Mouse (Mus musculus): ENCODE data around the gene Cdh26. TPM values are rescaled to one million over a fixed set of nuclear protein-coding genes. Genes with fewer than 3 reads are reported as not detected.

Gene Cdh26
- total and polyA plus RNA-seq, 3 experiments: not detected

- H3K36me3 ChIP-seq (replicated peaks): no peaks in the 10 kb centered on the region
- TF ChIP-seq GATA2 (IDR thresholded peaks at IDR 0.05; ENCODE audit: borderline replicate concordance, low read depth, low read length) (no peak), GATA1 (IDR thresholded peaks at IDR 0.05; ENCODE audit: borderline replicate concordance, low read length) (no peak), POLR2AphosphoS5 (IDR thresholded peaks at IDR 0.05; ENCODE audit: insufficient replicate concordance, low read depth, low read length) (no peak), CTCF (IDR thresholded peaks at IDR 0.05; ENCODE audit: low read depth, low read length) (no peak), TAL1 (conservative IDR thresholded peaks at IDR 0.05; ENCODE audit: low read depth, low read length) (no peak)
- DNase-seq (ENCODE audit: low spot score) (no peak), ATAC-seq (ENCODE audit: extremely low read depth, insufficient number of reproducible peaks, low FRiP score, poor library complexity, severe bottlenecking) (no peak)
- H3K4me3 ChIP-seq (ENCODE audit: low read depth, low read length): no peak overlapping the region
- no peaks in the 10 kb centered on the region for H3K4me1 ChIP-seq (ENCODE audit: insufficient read depth, low read depth, low read length)
- peaks cover 81% of the 10 kb centered on the region for H3K9me3 ChIP-seq (replicated peaks)
- H3K27me3 ChIP-seq (ENCODE audit: insufficient read depth, low read length): no peaks in the 10 kb centered on the region
These were observed 905 bp upstream of the Cdh26 start for GRCm38 (mm10) chr2:178429426-178429825.

- ATAC-seq (ENCODE audit: extremely low read depth, insufficient number of reproducible peaks, low FRiP score, poor library complexity, severe bottlenecking) (no peak), DNase-seq (ENCODE audit: low spot score) (no peak)
- TF ChIP-seq TAL1 (conservative IDR thresholded peaks at IDR 0.05; ENCODE audit: low read depth, low read length) (no peak), CTCF (IDR thresholded peaks at IDR 0.05; ENCODE audit: low read depth, low read length) (no peak), GATA2 (IDR thresholded peaks at IDR 0.05; ENCODE audit: borderline replicate concordance, low read depth, low read length) (no peak), GATA1 (IDR thresholded peaks at IDR 0.05; ENCODE audit: borderline replicate concordance, low read length) (no peak), POLR2AphosphoS5 (IDR thresholded peaks at IDR 0.05; ENCODE audit: insufficient replicate concordance, low read depth, low read length) (no peak)
- H3K27me3 ChIP-seq (ENCODE audit: insufficient read depth, low read length): no peaks in the 10 kb centered on the region
- no peaks in the 10 kb centered on the region for H3K36me3 ChIP-seq (replicated peaks)
- peaks cover 81% of the 10 kb centered on the region for H3K9me3 ChIP-seq (replicated peaks)
- H3K4me1 ChIP-seq (ENCODE audit: insufficient read depth, low read depth, low read length): no peaks in the 10 kb centered on the region
- no peak overlapping the region for H3K4me3 ChIP-seq (ENCODE audit: low read depth, low read length)
These were observed 3.2 kb downstream of the Cdh26 start for GRCm38 (mm10) chr2:178433495-178433894.

- TF ChIP-seq TAL1 (conservative IDR thresholded peaks at IDR 0.05; ENCODE audit: low read depth, low read length): no peak
- no peak for TF ChIP-seq POLR2AphosphoS5 (IDR thresholded peaks at IDR 0.05; ENCODE audit: insufficient replicate concordance, low read depth, low read length)
- TF ChIP-seq GATA1 (IDR thresholded peaks at IDR 0.05; ENCODE audit: borderline replicate concordance, low read length): no peak
- no peak for TF ChIP-seq CTCF (IDR thresholded peaks at IDR 0.05; ENCODE audit: low read depth, low read length)
- no peak for TF ChIP-seq GATA2 (IDR thresholded peaks at IDR 0.05; ENCODE audit: borderline replicate concordance, low read depth, low read length)
These were observed 3.6 kb downstream of the Cdh26 start for GRCm38 (mm10) chr2:178433903-178434302.

GRCm38 (mm10) chr2:178437311-178437710 is 7.0 kb downstream of the Cdh26 start:
- no peak for TF ChIP-seq POLR2AphosphoS5 (IDR thresholded peaks at IDR 0.05; ENCODE audit: insufficient replicate concordance, low read depth, low read length)
- no peak for TF ChIP-seq GATA2 (IDR thresholded peaks at IDR 0.05; ENCODE audit: borderline replicate concordance, low read depth, low read length)
- no peak for TF ChIP-seq GATA1 (IDR thresholded peaks at IDR 0.05; ENCODE audit: borderline replicate concordance, low read length)
- no peak for TF ChIP-seq TAL1 (conservative IDR thresholded peaks at IDR 0.05; ENCODE audit: low read depth, low read length)
- no peak for TF ChIP-seq CTCF (IDR thresholded peaks at IDR 0.05; ENCODE audit: low read depth, low read length)
- no peak for ATAC-seq (ENCODE audit: extremely low read depth, insufficient number of reproducible peaks, low FRiP score, poor library complexity, severe bottlenecking)
- no peaks in the 10 kb centered on the region for H3K27me3 ChIP-seq (ENCODE audit: insufficient read depth, low read length)
- H3K4me1 ChIP-seq (ENCODE audit: insufficient read depth, low read depth, low read length): no peaks in the 10 kb centered on the region
- DNase-seq (ENCODE audit: low spot score): no peak
- H3K36me3 ChIP-seq (replicated peaks): no peaks in the 10 kb centered on the region
- no peak overlapping the region for H3K4me3 ChIP-seq (ENCODE audit: low read depth, low read length)
- H3K9me3 ChIP-seq (replicated peaks): peaks cover 67% of the 10 kb centered on the region

More at GRCm38 (mm10) chr2:178433903-178434302, 3.6 kb downstream of the Cdh26 start:
- peaks cover 81% of the 10 kb centered on the region for H3K9me3 ChIP-seq (replicated peaks)
- no peak overlapping the region for H3K4me3 ChIP-seq (ENCODE audit: low read depth, low read length)
- no peaks in the 10 kb centered on the region for H3K27me3 ChIP-seq (ENCODE audit: insufficient read depth, low read length)
- no peaks in the 10 kb centered on the region for H3K4me1 ChIP-seq (ENCODE audit: insufficient read depth, low read depth, low read length)
- no peak for DNase-seq (ENCODE audit: low spot score)
- no peaks in the 10 kb centered on the region for H3K36me3 ChIP-seq (replicated peaks)
- no peak for ATAC-seq (ENCODE audit: extremely low read depth, insufficient number of reproducible peaks, low FRiP score, poor library complexity, severe bottlenecking)

- ATAC-seq (ENCODE audit: extremely low read depth, insufficient number of reproducible peaks, low FRiP score, poor library complexity, severe bottlenecking) (no peak), DNase-seq (ENCODE audit: low spot score) (no peak)
- Histone ChIP-seq H3K4me3 (ENCODE audit: low read depth, low read length) (no peak overlapping the region), H3K27me3 (ENCODE audit: insufficient read depth, low read length) (no peaks in the 10 kb centered on the region), H3K36me3 (replicated peaks) (no peaks in the 10 kb centered on the region), H3K4me1 (ENCODE audit: insufficient read depth, low read depth, low read length) (no peaks in the 10 kb centered on the region), H3K9me3 (replicated peaks) (peaks cover 40% of the 10 kb centered on the region)
- no peak for TF ChIP-seq TAL1 (conservative IDR thresholded peaks at IDR 0.05; ENCODE audit: low read depth, low read length)
- no peak for TF ChIP-seq GATA1 (IDR thresholded peaks at IDR 0.05; ENCODE audit: borderline replicate concordance, low read length)
- no peak for TF ChIP-seq CTCF (IDR thresholded peaks at IDR 0.05; ENCODE audit: low read depth, low read length)
- no peak for TF ChIP-seq GATA2 (IDR thresholded peaks at IDR 0.05; ENCODE audit: borderline replicate concordance, low read depth, low read length)
- TF ChIP-seq POLR2AphosphoS5 (IDR thresholded peaks at IDR 0.05; ENCODE audit: insufficient replicate concordance, low read depth, low read length): no peak
These were observed 19.1 kb downstream of the Cdh26 start for GRCm38 (mm10) chr2:178449386-178449785.

- no peak for DNase-seq (ENCODE audit: low spot score)
- Histone ChIP-seq H3K27me3 (ENCODE audit: insufficient read depth, low read length) (no peaks in the 10 kb centered on the region), H3K4me3 (ENCODE audit: low read depth, low read length) (no peak overlapping the region), H3K36me3 (replicated peaks) (no peaks in the 10 kb centered on the region), H3K4me1 (ENCODE audit: insufficient read depth, low read depth, low read length) (no peaks in the 10 kb centered on the region), H3K9me3 (replicated peaks) (peaks cover 45% of the 10 kb centered on the region)
- no peak for ATAC-seq (ENCODE audit: extremely low read depth, insufficient number of reproducible peaks, low FRiP score, poor library complexity, severe bottlenecking)
- TF ChIP-seq POLR2AphosphoS5 (IDR thresholded peaks at IDR 0.05; ENCODE audit: insufficient replicate concordance, low read depth, low read length): no peak
- no peak for TF ChIP-seq GATA1 (IDR thresholded peaks at IDR 0.05; ENCODE audit: borderline replicate concordance, low read length)
- no peak for TF ChIP-seq GATA2 (IDR thresholded peaks at IDR 0.05; ENCODE audit: borderline replicate concordance, low read depth, low read length)
- TF ChIP-seq TAL1 (conservative IDR thresholded peaks at IDR 0.05; ENCODE audit: low read depth, low read length): no peak
- no peak for TF ChIP-seq CTCF (IDR thresholded peaks at IDR 0.05; ENCODE audit: low read depth, low read length)
These were observed 19.9 kb downstream of the Cdh26 start for GRCm38 (mm10) chr2:178450236-178450635.

Data from G1E (cell line).